Mouse (Mus musculus) hindbrain, embryonic 14.5 days (tissue): ENCODE results near the gene Nol9. TPM values are rescaled to one million over a fixed set of nuclear protein-coding genes. Genes with fewer than 3 reads are reported as not detected.

Source experiments
- ATAC-seq: fragments of 200-750 bp; cut with Nextera tagmentation; 2 replicates; pipeline ENCODE4 v1.8.0; 2017; ENCODE audit warnings: moderate number of reproducible peaks, mild to moderate bottlenecking, moderate TSS enrichment, moderate library complexity; ENCODE audit not compliant: low FRiP score
- DNase-seq: peaks from one replicate; pipeline ENCODE4 v3.0.0-alpha.2; 2015; ENCODE audit warnings: low spot score
- H3K27ac ChIP-seq: fragments of 300-500 bp; sonication (generic); 2 replicates; pipeline ENCODE4 v1.5.1; 2014; ENCODE audit warnings: mild to moderate bottlenecking, moderate library complexity
- H3K27me3 ChIP-seq: fragments of 300-500 bp; sonication (generic); 2 replicates; pipeline ENCODE4 v1.6.1; 2014; ENCODE audit warnings: mild to moderate bottlenecking, low read length, mixed read lengths; ENCODE audit not compliant: control insufficient read depth, insufficient read depth
- H3K36me3 ChIP-seq: fragments of 300-500 bp; sonication (generic); replicated peaks from 2 replicates; pipeline ENCODE4 v1.6.1; 2014; ENCODE audit not compliant: control insufficient read depth, insufficient read depth
- H3K4me1 ChIP-seq: fragments of 300-500 bp; sonication (generic); replicated peaks from 2 replicates; pipeline ENCODE4 v1.6.1; 2014; ENCODE audit warnings: antibody characterized with exemption, low read length, mixed read lengths; ENCODE audit not compliant: control insufficient read depth, insufficient read depth
- H3K4me2 ChIP-seq: fragments of 300-500 bp; sonication (generic); replicated peaks from 2 replicates; pipeline ENCODE4 v1.6.1; 2014; ENCODE audit warnings: mild to moderate bottlenecking, moderate library complexity
- H3K4me3 ChIP-seq: fragments of 300-500 bp; sonication (generic); replicated peaks from 2 replicates; pipeline ENCODE4 v1.5.1; 2014; ENCODE audit warnings: mild to moderate bottlenecking, low read length
- H3K9ac ChIP-seq: fragments of 300-500 bp; sonication (generic); 2 replicates; pipeline ENCODE4 v1.6.1; 2014
- H3K9me3 ChIP-seq: fragments of 300-500 bp; sonication (generic); 2 replicates; pipeline ENCODE4 v1.6.1; 2016; ENCODE audit warnings: low read length; ENCODE audit not compliant: control insufficient read depth
- WGBS: fragments of 180-500 bp; shearing (Covaris S2); extraction: QIAGEN DNeasy Blood & Tissue Kit; methylation state at CpG from one replicate; pipeline ENCODE4 v1.1.7; 2014; 5-methylcytosine and 5-hydroxymethylcytosine counted together
- polyA plus RNA-seq: library from polyadenylated mRNA; unstranded; fragments of >200 nt; fragmentation: Nextera tagmentation; extraction: Ambion mirVana; gene quantifications from 2 replicates; pipeline ENCODE4 v1.2.1, GENCODE M21; 2014

Nol9 gene
- polyA plus RNA-seq, 1 experiment from 2014 or later = 26.1 TPM

- WGBS = under 1% methylated on average over 113 of the region's 115 CpGs
- ATAC-seq = peak; percentile 77
- Histone ChIP-seq H3K4me2 (peak overlapping the region; percentile 100), H3K36me3 (peaks cover 3% of the 10 kb centered on the region; the same call in 1 of the 2 replicates), H3K4me3 (peak overlapping the region; percentile 65), H3K27me3 (peaks cover 37% of the 10 kb centered on the region), H3K4me1 (peaks cover 29% of the 10 kb centered on the region), H3K9ac (peak overlapping the region; percentile 67), H3K27ac (peak overlapping the region; percentile 77), H3K9me3 (no peaks in the 10 kb centered on the region)
- DNase-seq = peak; percentile 46
These were observed 29.8 kb upstream of the Nol9 start for GRCm38 (mm10) chr4:152009076-152010051.

GRCm38 (mm10) chr4:152010091-152010706 lies 28.9 kb upstream of the Nol9 start:
- no peak overlapping the region for H3K27ac ChIP-seq
- H3K4me3 ChIP-seq = peak overlapping the region; percentile 65
- H3K4me1 ChIP-seq = peaks cover 29% of the 10 kb centered on the region
- peaks cover 5% of the 10 kb centered on the region for H3K36me3 ChIP-seq
- no peaks in the 10 kb centered on the region for H3K9me3 ChIP-seq
- ATAC-seq (no peak), DNase-seq (no peak)
- H3K4me2 ChIP-seq = peak overlapping the region; percentile 100
- peaks cover 37% of the 10 kb centered on the region for H3K27me3 ChIP-seq
- H3K9ac ChIP-seq = peak overlapping the region; percentile 67
- 3% methylated on average over 10 of the region's 10 CpGs for WGBS

GRCm38 (mm10) chr4:152010707-152011134 lies 28.4 kb upstream of the Nol9 start:
- H3K4me2 ChIP-seq = peak overlapping the region; percentile 100
- WGBS = 9% methylated on average over 13 of the region's 13 CpGs
- H3K27me3 ChIP-seq = peaks cover 37% of the 10 kb centered on the region
- H3K4me1 ChIP-seq = peaks cover 29% of the 10 kb centered on the region
- peaks cover 10% of the 10 kb centered on the region for H3K36me3 ChIP-seq
- H3K9me3 ChIP-seq = no peaks in the 10 kb centered on the region
- ATAC-seq (no peak), DNase-seq (no peak)
- H3K4me3 ChIP-seq = peak overlapping the region; percentile 65
- H3K9ac ChIP-seq = peak overlapping the region; percentile 67; the same call in 1 of the 2 replicates
- H3K27ac ChIP-seq = no peak overlapping the region

GRCm38 (mm10) chr4:152011171-152011760 lies 27.9 kb upstream of the Nol9 start:
- 81% methylated on average over 8 of the region's 8 CpGs for WGBS
- no peak for DNase-seq
- peaks cover 36% of the 10 kb centered on the region for H3K27me3 ChIP-seq
- no peaks in the 10 kb centered on the region for H3K9me3 ChIP-seq
- peaks cover 13% of the 10 kb centered on the region for H3K36me3 ChIP-seq
- H3K9ac ChIP-seq = no peak overlapping the region
- ATAC-seq = no peak
- H3K4me2 ChIP-seq = peak overlapping the region; percentile 100
- peaks cover 29% of the 10 kb centered on the region for H3K4me1 ChIP-seq
- peak overlapping the region; percentile 65 for H3K4me3 ChIP-seq
- no peak overlapping the region for H3K27ac ChIP-seq

GRCm38 (mm10) chr4:152012109-152012508 lies 27.0 kb upstream of the Nol9 start:
- Histone ChIP-seq H3K27me3 (peaks cover 27% of the 10 kb centered on the region), H3K27ac (no peak overlapping the region), H3K9me3 (no peaks in the 10 kb centered on the region), H3K9ac (no peak overlapping the region), H3K4me1 (peaks cover 29% of the 10 kb centered on the region), H3K4me3 (no peak overlapping the region), H3K4me2 (no peak overlapping the region), H3K36me3 (peaks cover 17% of the 10 kb centered on the region)
- WGBS = 92% methylated on average over 16 of the region's 16 CpGs
- no peak for DNase-seq
- ATAC-seq = no peak

- H3K36me3 ChIP-seq = peaks cover 17% of the 10 kb centered on the region
- no peak for DNase-seq
- H3K4me1 ChIP-seq = peaks cover 24% of the 10 kb centered on the region
- peaks cover 17% of the 10 kb centered on the region for H3K27me3 ChIP-seq
- H3K4me2 ChIP-seq = no peak overlapping the region
- no peak overlapping the region for H3K4me3 ChIP-seq
- 88% methylated on average over 12 of the region's 12 CpGs for WGBS
- no peak for ATAC-seq
- H3K9ac ChIP-seq = no peak overlapping the region
- H3K27ac ChIP-seq = no peak overlapping the region
- no peaks in the 10 kb centered on the region for H3K9me3 ChIP-seq
These were observed 25.9 kb upstream of the Nol9 start for GRCm38 (mm10) chr4:152013036-152013813.

GRCm38 (mm10) chr4:152019073-152019472 lies 20.0 kb upstream of the Nol9 start:
- Histone ChIP-seq H3K9ac (no peak overlapping the region), H3K4me2 (no peak overlapping the region), H3K36me3 (peaks cover 63% of the 10 kb centered on the region), H3K27ac (no peak overlapping the region), H3K4me1 (no peaks in the 10 kb centered on the region), H3K4me3 (no peak overlapping the region), H3K9me3 (no peaks in the 10 kb centered on the region), H3K27me3 (no peaks in the 10 kb centered on the region)
- WGBS = 91% methylated on average over 6 of the region's 6 CpGs
- DNase-seq (no peak), ATAC-seq (no peak)

- H3K4me1 ChIP-seq = peaks cover 2% of the 10 kb centered on the region; the same call in 1 of the 2 replicates
- H3K4me2 ChIP-seq = no peak overlapping the region
- H3K27me3 ChIP-seq = no peaks in the 10 kb centered on the region
- no peak overlapping the region for H3K4me3 ChIP-seq
- WGBS = 94% methylated on average over 21 of the region's 21 CpGs
- no peak overlapping the region for H3K27ac ChIP-seq
- peaks cover 69% of the 10 kb centered on the region for H3K36me3 ChIP-seq
- H3K9me3 ChIP-seq = no peaks in the 10 kb centered on the region
- no peak overlapping the region for H3K9ac ChIP-seq
- ATAC-seq = no peak
- DNase-seq = no peak
These were observed 19.1 kb upstream of the Nol9 start for GRCm38 (mm10) chr4:152020024-152020423.
